Mouse (Mus musculus) heart, embryonic 14.5 days (tissue): ENCODE results near the gene Olfr196. TPM values are rescaled to one million over a fixed set of nuclear protein-coding genes. Genes with fewer than 3 reads are reported as not detected.

Experiments used
- ATAC-seq: fragments of 200-750 bp; cut with Nextera tagmentation; 2 replicates; pipeline ENCODE4 v1.8.0; 2017; ENCODE audit warnings: low read depth, moderate TSS enrichment; ENCODE audit not compliant: insufficient number of reproducible peaks, insufficient read depth, low FRiP score
- H3K27ac ChIP-seq, 2 experiments: fragments of 200-500 bp in 1 of 2; fragments of 300-500 bp in 1 of 2; sonication (generic) in 1 of 2; replicated peaks in 1 of 2; 2 replicates each; pipeline ENCODE4 v1.5.1; 2012 to 2014; ENCODE audit warnings: low read depth in 2 of 2, low read length in 2 of 2, control low read depth in 1 of 2, mild to moderate bottlenecking in 1 of 2, mixed read lengths in 1 of 2; ENCODE audit not compliant: control insufficient read depth in 1 of 2, insufficient read depth in 1 of 2
- H3K27me3 ChIP-seq: fragments of 300-500 bp; sonication (generic); 2 replicates; pipeline ENCODE4 v1.6.1; 2014; ENCODE audit warnings: mild to moderate bottlenecking, low read length, control low read depth; ENCODE audit not compliant: control insufficient read depth, insufficient read depth
- H3K36me3 ChIP-seq: fragments of 300-500 bp; sonication (generic); 2 replicates; pipeline ENCODE4 v1.6.1; 2014; ENCODE audit warnings: mild to moderate bottlenecking, control low read depth, low read length, mixed read lengths; ENCODE audit not compliant: control insufficient read depth, insufficient read depth
- H3K4me1 ChIP-seq, 2 experiments: fragments of 200-500 bp in 1 of 2; fragments of 300-500 bp in 1 of 2; sonication (generic) in 1 of 2; 2 replicates each; pipeline ENCODE4 v1.6.1; 2012 to 2014; ENCODE audit warnings: low read length in 2 of 2, control low read depth in 1 of 2, mixed read lengths in 1 of 2; ENCODE audit not compliant: control insufficient read depth in 2 of 2, insufficient read depth in 2 of 2
- H3K4me2 ChIP-seq: fragments of 300-500 bp; sonication (generic); 2 replicates; pipeline ENCODE4 v1.6.1; 2014; ENCODE audit warnings: mild to moderate bottlenecking, low read length
- H3K4me3 ChIP-seq, 2 experiments: fragments of 200-500 bp in 1 of 2; fragments of 300-500 bp in 1 of 2; sonication (generic) in 1 of 2; 2 replicates each; pipeline ENCODE4 v1.5.1; 2012 to 2014; ENCODE audit warnings: low read length in 2 of 2, mild to moderate bottlenecking in 2 of 2, control low read depth in 1 of 2, low read depth in 1 of 2, moderate library complexity in 1 of 2; ENCODE audit not compliant: control insufficient read depth in 1 of 2, insufficient read depth in 1 of 2
- H3K9ac ChIP-seq: fragments of 300-500 bp; sonication (generic); 2 replicates; pipeline ENCODE4 v1.6.1; 2014; ENCODE audit warnings: mild to moderate bottlenecking, low read length
- H3K9me3 ChIP-seq: fragments of 300-500 bp; sonication (generic); 2 replicates; pipeline ENCODE4 v1.6.1; 2016; ENCODE audit warnings: low read length, control low read depth; ENCODE audit not compliant: control insufficient read depth
- polyA plus RNA-seq: library from polyadenylated mRNA; unstranded; fragments of >200 nt; fragmentation: Nextera tagmentation; extraction: Ambion mirVana; gene quantifications from 2 replicates; pipeline ENCODE4 v1.2.1, GENCODE M21; 2014

The Olfr196 gene
- polyA plus RNA-seq, 1 experiment from 2014 or later: not detected

DNA sequence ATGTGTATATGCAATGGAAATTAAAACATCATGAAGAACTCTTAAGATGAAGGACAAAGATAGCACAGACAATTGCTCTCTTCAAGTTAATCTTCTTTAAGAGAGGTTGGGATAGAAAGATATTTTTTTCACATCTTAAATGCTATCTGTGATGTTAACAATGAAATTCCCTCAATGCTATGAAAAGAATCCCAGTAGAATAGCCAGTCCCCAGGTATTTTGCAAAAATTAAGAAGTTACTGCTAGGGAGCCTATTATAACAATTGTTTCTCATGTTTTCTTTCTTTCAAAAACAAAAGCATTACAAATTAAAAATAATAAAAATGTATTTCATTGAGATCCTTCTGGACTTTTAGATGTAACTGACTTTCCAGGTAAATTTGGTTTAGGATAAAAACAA, 49.3 kb downstream of the Olfr196 start, which contains the start of gene Olfr194:
Gene Olfr194 (minus strand): TSS at position 101 of the 400 bp plus-strand sequence.
- no peak for ATAC-seq
- H3K4me3 ChIP-seq: no peak within 1 kb of the TSS
- H3K4me1 ChIP-seq: no peaks in the 10 kb centered on the region
- no peaks in the 10 kb centered on the region for H3K36me3 ChIP-seq
- H3K9me3 ChIP-seq: 0 out of 2 replicates have a peak, but pooled peaks cover 4% of the 10 kb centered on the region
- no peak within 1 kb of the TSS for H3K27ac ChIP-seq
- no peak within 1 kb of the TSS for H3K4me2 ChIP-seq
- H3K9ac ChIP-seq: no peak within 1 kb of the TSS
- no peaks in the 10 kb centered on the region for H3K27me3 ChIP-seq

Other genes with a start within 250 kb of the Olfr196 start
- not detected in 2 replicates for gene Olfr181, start 241.7 kb downstream of the Olfr196 start, polyA plus RNA-seq
- gene Olfr180, start 241.1 kb downstream of the Olfr196 start, polyA plus RNA-seq: not detected in 2 replicates
- not detected in 2 replicates for gene Olfr183, start 175.1 kb downstream of the Olfr196 start, polyA plus RNA-seq
- not detected in 2 replicates for gene Olfr186, start 140.2 kb downstream of the Olfr196 start, polyA plus RNA-seq
- not detected in 2 replicates for gene Olfr187, start 130.7 kb downstream of the Olfr196 start, polyA plus RNA-seq
- not detected in 2 replicates for gene Olfr190, start 92.4 kb downstream of the Olfr196 start, polyA plus RNA-seq
- not detected in 2 replicates for gene Olfr191, start 80.6 kb downstream of the Olfr196 start, polyA plus RNA-seq
- not detected in 2 replicates for gene Olfr193, start 58.6 kb downstream of the Olfr196 start, polyA plus RNA-seq
- gene Olfr194, start 49.4 kb downstream of the Olfr196 start, polyA plus RNA-seq: not detected in 2 replicates
- not detected in 2 replicates for gene Olfr195, start 23.4 kb downstream of the Olfr196 start, polyA plus RNA-seq
- gene Olfr198, start 33.1 kb upstream of the Olfr196 start, polyA plus RNA-seq: not detected in 2 replicates
- not detected in 2 replicates for gene Olfr199, start 49.3 kb upstream of the Olfr196 start, polyA plus RNA-seq
- gene Olfr201, start 102.2 kb upstream of the Olfr196 start, polyA plus RNA-seq: not detected in 2 replicates
- not detected in 2 replicates for gene Olfr202, start 116.3 kb upstream of the Olfr196 start, polyA plus RNA-seq
- not detected in 2 replicates for gene Olfr203, start 128.4 kb upstream of the Olfr196 start, polyA plus RNA-seq
- gene Olfr204, start 147.8 kb upstream of the Olfr196 start, polyA plus RNA-seq: not detected in 2 replicates
- not detected in 2 replicates for gene Olfr205, start 160.7 kb upstream of the Olfr196 start, polyA plus RNA-seq
- not detected in 2 replicates for gene Olfr206, start 178.8 kb upstream of the Olfr196 start, polyA plus RNA-seq
- not detected in 2 replicates for gene Olfr209, start 193.5 kb upstream of the Olfr196 start, polyA plus RNA-seq
- not detected in 2 replicates for gene Gabrr3, start 236.9 kb upstream of the Olfr196 start, polyA plus RNA-seq